Mouse (Mus musculus) stomach, postnatal 0 days (tissue): ENCODE data around the gene Rad54l.

Experiments used
- CTCF ChIP-seq: IDR thresholded peaks from 2 replicates; pipeline ENCODE4 v1.5.1; 2016; ENCODE audit warnings: antibody characterized with exemption, low read depth, mild to moderate bottlenecking, moderate library complexity
- EP300 ChIP-seq: optimal IDR thresholded peaks from 2 replicates; pipeline ENCODE3; 2016; ENCODE audit warnings: antibody characterized with exemption

DNA sequence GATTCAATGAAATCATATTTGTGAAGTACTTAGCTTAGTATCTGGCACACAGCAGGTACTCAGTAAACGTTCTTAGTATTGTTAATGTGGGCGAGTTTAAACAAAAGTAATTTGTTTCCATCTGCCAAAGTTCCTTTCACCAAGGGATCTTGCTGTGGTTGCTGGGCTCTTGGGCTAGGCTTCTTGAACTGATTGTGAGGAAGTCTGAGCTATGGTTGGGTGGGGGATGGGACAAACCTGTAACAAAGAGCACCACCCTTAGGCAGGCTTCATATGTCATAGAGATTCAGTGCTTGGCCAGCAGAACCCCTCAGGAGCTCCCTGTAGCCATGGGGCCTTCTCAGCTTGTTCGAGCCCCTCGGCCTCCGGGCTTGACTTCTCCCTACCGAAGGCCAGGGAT, 49.6 kb upstream of the Rad54l start, which contains the start of the genes 1700042G07Rik and Gm49337:
- TF ChIP-seq CTCF (no peak), EP300 (no peak)
